Mouse (Mus musculus): ENCODE measurements at regions not wholly inside any gene's neighbourhood (a gene's known extent, or its start where the extent isn't known, plus 50 kb on each side); places are given as distances from the start of the nearest gene placed in this dataset.

DNA sequence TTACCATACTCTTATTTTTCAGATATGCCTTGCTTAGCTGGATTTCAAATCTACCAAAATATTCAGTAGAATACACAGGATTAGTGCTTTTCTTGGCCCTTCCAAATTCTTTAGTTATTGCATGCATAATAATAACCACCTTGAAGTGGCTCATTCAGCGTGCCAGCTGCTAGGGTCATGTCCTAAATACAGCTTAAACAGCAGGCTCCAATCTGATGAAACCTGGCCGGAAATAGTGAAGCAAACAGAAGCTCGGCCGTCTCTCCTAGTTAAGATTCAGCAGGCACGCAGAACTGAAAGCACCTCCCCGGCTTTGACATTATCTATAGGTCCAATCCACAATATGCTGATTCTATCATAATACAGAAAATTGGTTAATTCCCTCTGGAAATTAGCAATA is 1042.9 kb downstream of the Tecrl start:
- Histone ChIP-seq H3K4me3 (ENCODE audit: low read depth, low read length) (no peak overlapping the region), H3K27me3 (ENCODE audit: control insufficient read depth, insufficient read depth, low read length, poor library complexity, severe bottlenecking) (no peaks in the 10 kb centered on the region), H3K4me1 (ENCODE audit: control insufficient read depth, insufficient read depth, low read length) (no peaks in the 10 kb centered on the region), H3K36me3 (ENCODE audit: control insufficient read depth, insufficient read depth, low read length, poor library complexity, severe bottlenecking) (no peaks in the 10 kb centered on the region), H3K27ac (ENCODE audit: insufficient read depth, low read length) (no peak overlapping the region), H3K9ac (ENCODE audit: low read depth, poor library complexity, severe bottlenecking) (no peak overlapping the region), H3K9me3 (replicated peaks; ENCODE audit: control insufficient read depth, insufficient read depth, low read length, poor library complexity, severe bottlenecking) (no peaks in the 10 kb centered on the region)
- TF ChIP-seq POLR2A (IDR thresholded peaks at IDR 0.05; ENCODE audit: insufficient read depth, low read length) (no peak), CTCF (IDR thresholded peaks at IDR 0.05; ENCODE audit: low read depth, low read length) (no peak), EP300 (IDR thresholded peaks at IDR 0.05; ENCODE audit: insufficient read depth, low read depth, low read length) (no peak)

DNA sequence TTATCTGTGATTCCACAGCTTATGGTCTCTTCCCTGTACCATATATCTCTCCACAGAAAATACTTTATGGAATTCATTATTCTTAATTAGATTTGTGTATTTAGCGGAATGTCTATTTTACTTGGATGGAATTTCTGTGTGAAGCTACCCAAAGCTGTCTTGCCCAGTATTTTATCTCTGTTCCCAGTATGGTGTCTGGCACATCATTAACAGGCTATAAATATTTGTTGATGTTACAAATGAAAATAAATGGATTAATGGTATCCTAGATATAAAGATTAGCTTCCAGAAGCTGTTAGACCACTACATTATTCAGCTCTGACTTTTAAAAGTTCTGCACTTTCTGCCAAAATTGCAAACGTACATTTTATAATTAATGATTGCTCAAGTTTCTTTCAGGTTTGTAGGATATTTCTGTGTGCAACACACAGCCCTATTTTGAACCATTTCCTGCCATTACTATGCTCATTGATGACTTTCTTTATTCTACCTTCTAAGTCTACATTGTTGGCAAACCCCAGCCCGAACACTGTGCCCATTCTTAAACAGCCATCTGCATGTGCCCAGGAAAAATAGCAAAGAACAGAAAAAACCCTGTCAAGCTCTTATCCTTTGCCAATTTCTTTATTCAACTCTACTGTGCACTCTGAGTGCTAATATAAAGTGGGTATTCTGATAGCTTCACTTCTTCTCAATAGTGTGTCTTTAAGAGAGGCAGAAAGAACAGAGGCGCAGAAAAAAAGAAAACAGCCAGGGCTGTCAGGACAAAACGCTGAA is 1066.7 kb downstream of the Tecrl start:
- no peak for TF ChIP-seq CTCF (IDR thresholded peaks at IDR 0.05; ENCODE audit: low read depth, low read length)
- TF ChIP-seq POLR2A (IDR thresholded peaks at IDR 0.05; ENCODE audit: insufficient read depth, low read length) = no peak
- no peak for TF ChIP-seq EP300 (IDR thresholded peaks at IDR 0.05; ENCODE audit: insufficient read depth, low read depth, low read length)
- Histone ChIP-seq H3K27me3 (ENCODE audit: control insufficient read depth, insufficient read depth, low read length, poor library complexity, severe bottlenecking) (no peaks in the 10 kb centered on the region), H3K9me3 (replicated peaks; ENCODE audit: control insufficient read depth, insufficient read depth, low read length, poor library complexity, severe bottlenecking) (no peaks in the 10 kb centered on the region), H3K27ac (ENCODE audit: insufficient read depth, low read length) (no peak overlapping the region), H3K36me3 (ENCODE audit: control insufficient read depth, insufficient read depth, low read length, poor library complexity, severe bottlenecking) (no peaks in the 10 kb centered on the region), H3K4me3 (ENCODE audit: low read depth, low read length) (no peak overlapping the region), H3K4me1 (ENCODE audit: control insufficient read depth, insufficient read depth, low read length) (no peaks in the 10 kb centered on the region), H3K9ac (ENCODE audit: low read depth, poor library complexity, severe bottlenecking) (no peak overlapping the region)

DNA sequence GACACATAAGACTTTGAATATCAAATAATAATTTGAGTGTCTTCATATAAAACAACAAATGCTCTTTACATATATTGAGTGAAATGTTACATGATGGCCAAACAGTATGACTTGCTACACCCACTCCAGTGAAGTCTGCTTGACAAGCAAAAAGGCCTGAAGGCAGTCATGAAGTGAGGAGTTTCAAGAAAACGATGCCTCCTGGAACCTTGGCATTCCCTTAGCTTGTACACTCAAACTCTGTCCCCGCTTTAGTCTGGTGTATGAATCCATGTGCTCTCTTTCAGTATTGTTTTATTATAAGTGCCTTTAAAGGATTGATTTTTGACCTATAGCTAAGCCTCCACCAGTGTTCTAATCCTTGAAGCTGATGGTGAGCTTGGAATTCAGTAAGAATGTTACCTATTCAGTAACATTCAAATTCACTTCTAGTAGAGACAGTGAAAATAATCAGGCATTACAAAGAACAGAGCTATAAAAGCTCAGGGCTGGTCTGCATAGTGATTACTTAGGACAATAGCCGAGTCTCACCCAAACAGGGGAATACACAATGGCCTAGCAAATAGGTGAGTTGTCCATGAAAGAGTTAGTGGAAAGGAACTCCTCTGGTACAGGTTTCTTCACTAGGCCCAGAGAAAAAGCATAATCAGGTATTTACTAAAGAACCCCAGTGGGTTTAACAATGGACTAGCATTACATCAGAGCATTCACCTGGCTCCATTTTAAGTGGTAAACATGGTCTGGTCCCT is 1101.5 kb downstream of the Tecrl start:
- H3K9ac ChIP-seq (ENCODE audit: low read depth, poor library complexity, severe bottlenecking) = no peak overlapping the region
- no peaks in the 10 kb centered on the region for H3K4me1 ChIP-seq (ENCODE audit: control insufficient read depth, insufficient read depth, low read length)
- H3K27ac ChIP-seq (ENCODE audit: insufficient read depth, low read length) = peak overlapping the region; percentile 94
- H3K36me3 ChIP-seq (ENCODE audit: control insufficient read depth, insufficient read depth, low read length, poor library complexity, severe bottlenecking) = no peaks in the 10 kb centered on the region
- no peak overlapping the region for H3K4me3 ChIP-seq (ENCODE audit: low read depth, low read length)
- H3K27me3 ChIP-seq (ENCODE audit: control insufficient read depth, insufficient read depth, low read length, poor library complexity, severe bottlenecking) = no peaks in the 10 kb centered on the region
- TF ChIP-seq CTCF (IDR thresholded peaks at IDR 0.05; ENCODE audit: low read depth, low read length) = no peak
- TF ChIP-seq POLR2A (IDR thresholded peaks at IDR 0.05; ENCODE audit: insufficient read depth, low read length) = no peak
- no peak for TF ChIP-seq EP300 (IDR thresholded peaks at IDR 0.05; ENCODE audit: insufficient read depth, low read depth, low read length)
- no peaks in the 10 kb centered on the region for H3K9me3 ChIP-seq (replicated peaks; ENCODE audit: control insufficient read depth, insufficient read depth, low read length, poor library complexity, severe bottlenecking)

DNA sequence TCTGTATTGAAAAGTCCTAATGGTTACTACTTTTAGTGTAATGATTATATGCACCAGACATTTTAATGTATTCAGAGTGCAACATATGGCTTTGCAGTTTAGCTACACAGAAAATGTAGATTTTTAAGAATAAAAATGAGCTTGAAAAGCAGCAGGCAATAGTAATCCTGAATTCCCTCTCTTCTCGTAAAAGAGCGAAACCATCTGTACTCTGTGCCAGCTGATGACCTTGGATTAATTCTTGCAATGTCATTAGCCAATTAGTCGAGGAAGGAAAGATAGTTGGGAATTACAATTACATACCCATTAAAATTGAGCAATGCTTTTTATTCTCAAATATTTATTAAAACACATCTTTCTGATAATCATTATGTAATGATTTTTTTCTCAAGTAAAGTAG is 1128.7 kb downstream of the Tecrl start:
- Histone ChIP-seq H3K4me3 (ENCODE audit: low read depth, low read length) (no peak overlapping the region), H3K9me3 (replicated peaks; ENCODE audit: control insufficient read depth, insufficient read depth, low read length, poor library complexity, severe bottlenecking) (no peaks in the 10 kb centered on the region), H3K36me3 (ENCODE audit: control insufficient read depth, insufficient read depth, low read length, poor library complexity, severe bottlenecking) (no peaks in the 10 kb centered on the region), H3K27me3 (ENCODE audit: control insufficient read depth, insufficient read depth, low read length, poor library complexity, severe bottlenecking) (no peaks in the 10 kb centered on the region), H3K4me1 (ENCODE audit: control insufficient read depth, insufficient read depth, low read length) (no peaks in the 10 kb centered on the region), H3K9ac (ENCODE audit: low read depth, poor library complexity, severe bottlenecking) (no peak overlapping the region), H3K27ac (ENCODE audit: insufficient read depth, low read length) (no peak overlapping the region)
- TF ChIP-seq CTCF (IDR thresholded peaks at IDR 0.05; ENCODE audit: low read depth, low read length) (no peak), EP300 (IDR thresholded peaks at IDR 0.05; ENCODE audit: insufficient read depth, low read depth, low read length) (no peak), POLR2A (IDR thresholded peaks at IDR 0.05; ENCODE audit: insufficient read depth, low read length) (no peak)

DNA sequence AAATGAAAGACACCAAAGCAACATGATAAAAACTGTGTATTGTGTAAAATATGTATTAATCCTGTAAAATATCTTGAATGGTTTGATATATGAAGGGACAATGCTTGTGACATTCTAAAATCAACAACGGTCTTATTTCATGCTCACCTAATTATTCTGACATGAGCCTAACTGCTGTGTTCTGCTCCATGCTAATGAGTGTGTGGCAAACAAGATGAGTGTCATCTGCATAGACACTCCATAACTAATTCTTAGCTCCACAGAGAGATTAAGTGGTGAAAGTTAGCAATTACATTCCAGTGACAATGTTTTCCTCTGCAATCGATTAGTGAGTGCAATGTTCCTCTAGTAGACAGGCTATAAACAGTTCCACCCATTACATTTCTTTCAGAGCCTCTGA is 1131.4 kb downstream of the Tecrl start:
- Histone ChIP-seq H3K4me3 (ENCODE audit: low read depth, low read length) (no peak overlapping the region), H3K36me3 (ENCODE audit: control insufficient read depth, insufficient read depth, low read length, poor library complexity, severe bottlenecking) (no peaks in the 10 kb centered on the region), H3K4me1 (ENCODE audit: control insufficient read depth, insufficient read depth, low read length) (no peaks in the 10 kb centered on the region), H3K9ac (ENCODE audit: low read depth, poor library complexity, severe bottlenecking) (no peak overlapping the region), H3K27me3 (ENCODE audit: control insufficient read depth, insufficient read depth, low read length, poor library complexity, severe bottlenecking) (no peaks in the 10 kb centered on the region), H3K27ac (ENCODE audit: insufficient read depth, low read length) (no peak overlapping the region), H3K9me3 (replicated peaks; ENCODE audit: control insufficient read depth, insufficient read depth, low read length, poor library complexity, severe bottlenecking) (no peaks in the 10 kb centered on the region)
- no peak for TF ChIP-seq EP300 (IDR thresholded peaks at IDR 0.05; ENCODE audit: insufficient read depth, low read depth, low read length)
- no peak for TF ChIP-seq POLR2A (IDR thresholded peaks at IDR 0.05; ENCODE audit: insufficient read depth, low read length)
- no peak for TF ChIP-seq CTCF (IDR thresholded peaks at IDR 0.05; ENCODE audit: low read depth, low read length)

DNA sequence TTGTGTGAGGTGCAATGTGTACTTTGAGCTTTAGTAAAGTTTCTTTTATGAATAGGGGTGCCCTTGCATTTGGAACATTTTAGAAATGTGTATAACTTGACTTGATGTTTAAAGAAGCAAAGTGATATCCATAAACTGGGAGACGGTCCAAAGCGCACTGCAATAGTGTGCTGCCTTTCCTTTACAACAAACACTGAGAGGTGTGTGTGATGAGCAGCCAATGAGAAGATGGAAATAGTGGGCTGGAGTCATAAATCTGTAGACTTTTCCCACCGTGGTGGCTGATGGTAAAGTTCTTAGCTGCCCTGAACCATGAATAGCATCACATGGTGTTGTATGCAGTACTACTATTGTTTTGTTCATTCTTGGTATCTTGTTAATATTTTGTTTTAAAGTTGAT is 1151.4 kb downstream of the Tecrl start:
- Histone ChIP-seq H3K36me3 (ENCODE audit: control insufficient read depth, insufficient read depth, low read length, poor library complexity, severe bottlenecking) (no peaks in the 10 kb centered on the region), H3K4me3 (ENCODE audit: low read depth, low read length) (no peak overlapping the region), H3K9ac (ENCODE audit: low read depth, poor library complexity, severe bottlenecking) (no peak overlapping the region), H3K27me3 (ENCODE audit: control insufficient read depth, insufficient read depth, low read length, poor library complexity, severe bottlenecking) (no peaks in the 10 kb centered on the region), H3K27ac (ENCODE audit: insufficient read depth, low read length) (no peak overlapping the region), H3K4me1 (ENCODE audit: control insufficient read depth, insufficient read depth, low read length) (no peaks in the 10 kb centered on the region), H3K9me3 (replicated peaks; ENCODE audit: control insufficient read depth, insufficient read depth, low read length, poor library complexity, severe bottlenecking) (no peaks in the 10 kb centered on the region)
- TF ChIP-seq CTCF (IDR thresholded peaks at IDR 0.05; ENCODE audit: low read depth, low read length) = no peak
- TF ChIP-seq POLR2A (IDR thresholded peaks at IDR 0.05; ENCODE audit: insufficient read depth, low read length) = no peak
- TF ChIP-seq EP300 (IDR thresholded peaks at IDR 0.05; ENCODE audit: insufficient read depth, low read depth, low read length) = no peak

Data from ES-Bruce4 (cell line).